Mouse (Mus musculus) heart, adult 2 months (tissue): ENCODE results near the gene Csnk1e. TPM values are rescaled to one million over a fixed set of nuclear protein-coding genes. Genes with fewer than 3 reads are reported as not detected.
A peak's percentile ranks its signal among the peaks of the same experiment; 100 is the strongest.

ENCODE experiments used
- DNase-seq, 2 experiments: peaks; one replicate each; pipeline ENCODE4 v3.0.0; 2021
- H3K27ac ChIP-seq: fragments of 200-600 bp; 2 replicates; pipeline ENCODE4 v1.8.1; 2022
- H3K27me3 ChIP-seq: fragments of 200-500 bp; 2 replicates; pipeline ENCODE4 v1.6.1; 2012; ENCODE audit warnings: mild to moderate bottlenecking, low read length, inconsistent platforms, mixed read lengths; ENCODE audit not compliant: control insufficient read depth, insufficient read depth
- H3K36me3 ChIP-seq: fragments of 200-500 bp; 2 replicates; pipeline ENCODE4 v1.6.1; 2012; ENCODE audit warnings: low read length, inconsistent platforms; ENCODE audit not compliant: control insufficient read depth, insufficient read depth
- H3K4me1 ChIP-seq: fragments of 200-500 bp; 2 replicates; pipeline ENCODE4 v1.6.1; 2011; ENCODE audit warnings: low read length; ENCODE audit not compliant: control insufficient read depth, insufficient read depth
- H3K4me3 ChIP-seq: fragments of 200-600 bp; 2 replicates; pipeline ENCODE4 v1.8.1; 2022
- H3K79me2 ChIP-seq: fragments of 200-500 bp; replicated peaks from 2 replicates; pipeline ENCODE4 v1.6.1; 2012; ENCODE audit warnings: mild to moderate bottlenecking, inconsistent platforms, low read length, moderate library complexity, mixed read lengths; ENCODE audit not compliant: control insufficient read depth, insufficient read depth
- H3K9ac ChIP-seq: fragments of 200-500 bp; 2 replicates; pipeline ENCODE4 v1.6.1; 2012; ENCODE audit warnings: low read depth, mild to moderate bottlenecking, control low read depth, inconsistent platforms, low read length, mixed read lengths
- CTCF ChIP-seq: fragments of 200-600 bp; IDR thresholded peaks from 2 replicates; pipeline ENCODE4 v1.8.1; 2022; ENCODE audit warnings: antibody characterized with exemption, mild to moderate bottlenecking, moderate library complexity
- EP300 ChIP-seq: fragments of 200-500 bp; IDR thresholded peaks from 2 replicates; pipeline ENCODE4 v1.6.1; 2011; ENCODE audit warnings: low read depth, low read length, control low read depth; ENCODE audit not compliant: insufficient read depth
- POLR2A ChIP-seq: fragments of 200-500 bp; IDR thresholded peaks from 2 replicates; pipeline ENCODE4 v1.6.1; 2011; ENCODE audit warnings: mild to moderate bottlenecking, low read depth, low read length, control low read depth; ENCODE audit not compliant: insufficient read depth
- WGBS: fragments of 180-500 bp; shearing (Covaris S2); methylation state at CpG from one replicate; pipeline ENCODE4 v1.1.7; 2018; 5-methylcytosine and 5-hydroxymethylcytosine counted together
- intact Hi-C: fragments of 180-260 bp; cut with DNase I; formaldehyde crosslinking; loops from one replicate; pipeline ENCODE4 v1.15.1; 2025
- polyA plus RNA-seq: library from polyadenylated mRNA; depleted of rRNA; stranded (reverse); fragments of >200 nt; gene quantifications from 2 replicates; pipeline ENCODE4 v1.2.3, GENCODE M21; 2012
- total RNA-seq, 2 experiments: library from RNA; stranded (reverse); gene quantifications; 2 replicates each; pipeline ENCODE4 v1.2.3; 2021

Csnk1e gene
- total and polyA plus RNA-seq, 3 experiments = 46.5 to 62.6 (median 48.3) TPM

DNA sequence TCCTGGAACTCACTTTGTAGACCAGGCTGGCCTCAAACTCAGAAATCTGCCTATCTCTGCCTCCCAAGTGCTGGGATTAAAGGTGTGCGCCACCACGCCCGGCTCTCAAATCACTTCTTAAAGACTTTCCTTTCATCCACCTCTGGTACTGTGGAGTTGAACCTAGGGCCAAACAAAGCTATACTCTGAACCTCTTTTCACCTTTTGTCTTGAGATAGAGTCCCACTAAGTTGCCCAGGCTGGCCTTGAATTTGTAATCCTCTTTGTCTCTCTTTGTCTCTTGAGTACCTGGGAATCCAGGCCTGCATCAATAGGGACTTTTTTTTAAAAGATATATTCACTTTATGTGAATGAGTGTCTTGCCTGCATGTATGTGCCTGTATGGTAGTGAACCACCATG lies 7.3 kb downstream of the Csnk1e start:
- H3K9ac ChIP-seq = no peak overlapping the region

DNA sequence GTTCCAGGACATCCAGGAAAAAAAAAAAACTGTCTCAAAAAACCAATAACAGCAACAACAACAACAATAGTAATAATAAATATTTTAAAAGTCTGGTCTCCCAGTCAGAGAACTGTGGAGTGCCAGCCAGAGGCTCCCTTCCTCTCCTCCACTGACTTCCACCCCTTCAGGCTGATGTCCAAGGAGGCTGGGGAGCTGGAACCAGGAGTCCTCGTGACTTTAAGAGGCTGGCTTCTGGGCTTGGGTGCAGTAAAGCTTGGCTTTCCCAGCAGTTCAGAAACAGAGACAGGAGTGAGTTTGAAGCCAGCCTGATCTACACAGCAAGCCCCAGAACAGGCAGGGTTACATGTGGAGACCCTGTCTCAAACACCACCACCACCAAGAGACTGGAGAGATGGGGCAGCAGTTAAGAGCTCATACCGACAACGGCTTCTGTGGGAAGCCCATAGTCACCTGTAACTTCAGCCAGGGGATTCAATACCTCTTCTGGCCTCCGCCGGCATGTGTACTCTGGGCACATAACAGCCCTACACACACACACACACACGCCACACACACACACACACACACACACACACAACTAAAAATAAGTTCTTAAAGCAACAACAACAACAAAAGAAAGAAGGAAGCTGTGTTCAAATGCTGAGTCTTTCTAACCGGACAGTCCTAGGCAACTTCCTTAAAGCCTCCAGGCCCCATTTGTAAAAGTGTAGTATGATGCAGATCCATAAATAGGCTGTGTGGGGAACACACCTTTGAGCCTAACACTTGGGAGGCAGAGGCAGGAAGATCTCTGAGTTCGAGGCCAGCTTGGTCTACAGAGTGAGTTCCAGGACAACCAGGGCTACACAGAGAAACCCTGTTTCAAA lies 9.3 kb downstream of the Csnk1e start:
- intact Hi-C loops = no loop called here
- no peak overlapping the region for H3K27ac ChIP-seq
- no peak for DNase-seq

More for the DNA sequence above, 7.3 kb downstream of the Csnk1e start:
- Histone ChIP-seq H3K4me3 (no peak overlapping the region), H3K27me3 (no peaks in the 10 kb centered on the region), H3K79me2 (no peaks in the 10 kb centered on the region), H3K27ac (no peak overlapping the region), H3K36me3 (no peaks in the 10 kb centered on the region), H3K4me1 (peaks cover 2% of the 10 kb centered on the region)
- 87% methylated on average over 3 of the region's 3 CpGs for WGBS
- TF ChIP-seq CTCF (no peak), EP300 (no peak), POLR2A (no peak)
- DNase-seq = no peak
- intact Hi-C loops = no loop called here

DNA sequence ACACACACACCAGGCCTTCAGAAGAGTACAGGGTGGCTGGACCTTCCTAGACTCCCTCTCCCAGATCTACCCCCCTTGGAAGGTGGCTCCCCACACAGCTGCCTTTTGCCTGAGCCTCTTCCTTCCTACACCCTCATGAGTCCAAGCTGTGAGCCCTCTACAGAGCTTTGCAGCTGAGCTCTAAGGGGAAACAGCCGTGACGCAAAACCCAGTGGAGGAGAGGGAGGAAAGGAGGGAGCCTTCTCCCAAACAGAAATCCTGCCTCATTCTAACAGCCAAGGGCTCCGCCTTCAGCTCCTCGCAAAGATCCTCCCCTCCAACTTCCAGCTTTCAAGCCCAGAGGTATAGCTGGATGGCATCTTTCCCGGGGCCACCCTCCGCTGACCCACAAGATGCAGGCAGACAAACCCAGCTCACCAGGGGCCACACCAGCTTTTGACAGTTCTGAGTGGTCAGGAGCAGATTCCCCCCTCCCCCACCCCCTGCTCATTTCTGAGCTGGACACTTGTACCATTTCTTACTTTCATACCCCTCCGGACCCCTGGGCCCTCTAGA lies 11.4 kb downstream of the Csnk1e start:
- Histone ChIP-seq H3K27ac (no peak overlapping the region), H3K4me3 (no peak overlapping the region), H3K36me3 (no peaks in the 10 kb centered on the region; the same call in 1 of the 2 replicates), H3K9ac (no peak overlapping the region), H3K27me3 (no peaks in the 10 kb centered on the region), H3K79me2 (no peaks in the 10 kb centered on the region), H3K4me1 (peaks cover 16% of the 10 kb centered on the region)
- intact Hi-C loops = no loop called here
- DNase-seq = no peak
- TF ChIP-seq POLR2A = no peak
- TF ChIP-seq EP300 = no peak
- no peak for TF ChIP-seq CTCF
- whole genome bisulfite sequencing = 70% methylated on average over 7 of the region's 7 CpGs

More for the DNA sequence above, 9.3 kb downstream of the Csnk1e start:
- Histone ChIP-seq H3K4me3 (no peak overlapping the region), H3K36me3 (no peaks in the 10 kb centered on the region), H3K4me1 (peaks cover 5% of the 10 kb centered on the region), H3K27me3 (no peaks in the 10 kb centered on the region), H3K9ac (0 out of 2 replicates have a peak overlapping the region, but pooled peaks have one; percentile 10), H3K79me2 (no peaks in the 10 kb centered on the region)
- TF ChIP-seq EP300 (no peak), CTCF (no peak), POLR2A (no peak)
- WGBS = 50% methylated on average over 8 of the region's 8 CpGs

DNA sequence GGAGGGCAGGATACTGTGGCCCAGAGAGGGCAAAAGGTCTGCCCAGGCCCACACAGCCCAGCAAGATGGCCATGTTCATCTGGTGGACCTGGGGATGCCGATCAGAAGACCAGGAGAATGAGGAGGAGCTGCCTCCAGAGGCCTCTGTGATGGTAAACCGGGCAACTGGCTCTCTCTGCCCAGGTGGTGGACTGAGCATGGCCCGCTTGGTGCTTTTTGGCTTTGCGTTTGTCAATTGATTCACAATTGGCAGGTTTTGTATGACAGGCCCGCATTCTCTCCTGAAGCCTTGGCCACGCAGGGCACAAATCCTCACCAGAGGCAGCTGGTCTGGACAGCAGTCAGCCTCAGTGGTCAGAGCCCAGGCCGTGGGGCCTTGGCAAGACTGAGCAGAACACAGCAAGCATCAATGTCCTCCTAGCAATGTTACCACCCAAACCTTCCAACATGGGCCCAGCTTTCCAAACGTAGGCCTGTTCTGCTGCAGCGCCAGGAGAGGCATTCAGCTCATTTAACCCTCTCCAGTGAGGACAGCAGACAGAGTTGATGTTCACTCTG lies 12.3 kb downstream of the Csnk1e start:
- H3K4me3 ChIP-seq = no peak overlapping the region

DNA sequence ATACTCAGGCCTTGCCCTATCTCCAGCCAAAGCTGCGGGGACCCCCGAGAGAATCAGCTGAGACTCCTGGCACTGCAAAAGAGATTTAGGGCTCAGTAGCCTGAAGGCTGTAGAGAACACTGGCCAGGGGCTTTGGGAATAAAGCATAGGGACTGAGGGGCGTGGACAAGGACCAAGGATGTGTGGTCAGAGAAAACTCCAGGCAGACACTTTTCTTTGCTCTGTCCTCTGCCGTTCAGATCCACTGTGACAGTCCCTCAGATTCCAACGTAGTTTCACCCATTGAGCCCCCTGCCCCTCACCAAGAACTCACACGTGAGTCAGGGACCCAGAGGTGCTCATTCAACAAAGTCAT lies 13.1 kb downstream of the Csnk1e start:
- Histone ChIP-seq H3K27ac (peak overlapping the region; percentile 97), H3K36me3 (peaks cover 14% of the 10 kb centered on the region), H3K79me2 (no peaks in the 10 kb centered on the region), H3K4me3 (peak overlapping the region; percentile 65), H3K27me3 (no peaks in the 10 kb centered on the region), H3K4me1 (peaks cover 31% of the 10 kb centered on the region), H3K9ac (peak overlapping the region; percentile 79)
- 9% methylated on average over 6 of the region's 6 CpGs for WGBS
- no peak for TF ChIP-seq EP300
- TF ChIP-seq POLR2A = no peak
- TF ChIP-seq CTCF = no peak
- intact Hi-C loops = loop anchor here (1.0 kb wide), 1 partner anchor 39 kb away; the partner anchor contains the start of gene Tmem184b
- DNase-seq = no peak

More for the DNA sequence above, 12.3 kb downstream of the Csnk1e start:
- Histone ChIP-seq H3K27ac (peak overlapping the region; percentile 97; the same call in 1 of the 2 replicates), H3K36me3 (peaks cover 6% of the 10 kb centered on the region), H3K27me3 (no peaks in the 10 kb centered on the region), H3K4me1 (peaks cover 23% of the 10 kb centered on the region), H3K9ac (no peak overlapping the region), H3K79me2 (no peaks in the 10 kb centered on the region)
- intact Hi-C loops = loop anchor here (1.0 kb wide), 1 partner anchor 40 kb away; the partner anchor contains the start of gene Tmem184b
- TF ChIP-seq EP300 = no peak
- no peak for TF ChIP-seq CTCF
- no peak for TF ChIP-seq POLR2A
- no peak for DNase-seq
- WGBS = 87% methylated on average over 9 of the region's 9 CpGs
